Mouse (Mus musculus): ENCODE data around the gene Olfr73. TPM values are rescaled to one million over a fixed set of nuclear protein-coding genes. Genes with fewer than 3 reads are reported as not detected.
"Not testable (repeated sequence)": the region's sequence is repeated elsewhere in the genome, so short reads cannot be mapped to it uniquely, and the experiment has no call there.

Gene Olfr73
- not detected in 2 replicates for polyA plus RNA-seq (2016; fragmentation: Nextera tagmentation; extraction: Ambion mirVana)

DNA sequence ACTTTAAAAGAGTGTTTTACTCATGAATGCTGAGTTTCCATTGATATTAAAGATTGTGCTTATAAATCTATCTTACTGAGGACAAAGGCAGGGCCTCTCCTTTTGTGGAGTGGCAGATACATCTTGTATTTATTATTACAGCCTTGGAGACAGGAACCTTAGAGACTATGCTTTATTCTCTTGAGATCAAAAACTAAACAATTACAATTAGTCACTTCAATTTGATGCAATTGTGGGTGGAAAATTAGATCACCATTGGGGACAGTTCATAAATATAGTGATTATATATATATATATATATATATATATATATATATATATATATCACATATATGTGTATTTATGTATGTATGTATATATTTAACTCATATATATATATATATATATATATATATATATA, at the start of gene Olfr73:
Olfr73 (minus strand) TSS at position 101 of the 400 bp plus-strand sequence.
- no peak within 1 kb of the TSS for H3K4me2 ChIP-seq (replicated peaks)
- no peaks in the 10 kb centered on the region for H3K36me3 ChIP-seq
- no peaks in the 10 kb centered on the region for H3K9me3 ChIP-seq (replicated peaks)
- no peak for ATAC-seq (ENCODE audit: low FRiP score)
- H3K4me3 ChIP-seq: no peak within 1 kb of the TSS
- no peaks in the 10 kb centered on the region for H3K27me3 ChIP-seq
- no peak within 1 kb of the TSS for H3K27ac ChIP-seq
- no peak within 1 kb of the TSS for H3K9ac ChIP-seq
- no peaks in the 10 kb centered on the region for H3K4me1 ChIP-seq

DNA sequence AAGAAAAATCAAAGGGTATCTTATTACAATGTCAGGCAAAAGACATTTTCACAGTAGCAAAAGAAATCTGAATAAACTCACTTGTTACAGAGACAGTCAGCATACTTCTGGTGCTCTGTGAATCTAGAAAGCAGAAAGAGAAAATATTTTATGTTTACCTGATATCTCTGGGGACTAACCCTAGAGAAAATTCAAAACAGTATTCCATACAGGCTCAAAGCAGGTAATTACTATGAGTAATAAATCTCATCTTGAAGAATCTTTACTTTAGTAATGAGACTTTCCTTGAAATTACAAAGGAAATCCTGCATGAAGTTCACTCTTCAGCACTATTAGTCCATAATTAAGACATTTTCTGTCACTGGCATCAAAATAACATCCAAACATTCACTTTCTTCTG, 34.2 kb upstream of the Olfr73 start, which contains the start of gene Olfr1163:
Olfr1163 (minus strand) TSS at position 101 of the 400 bp plus-strand sequence.
- Histone ChIP-seq H3K4me1 (no peaks in the 10 kb centered on the region), H3K27me3 (no peaks in the 10 kb centered on the region), H3K4me2 (replicated peaks) (no peak within 1 kb of the TSS), H3K36me3 (no peaks in the 10 kb centered on the region), H3K4me3 (no peak within 1 kb of the TSS), H3K9me3 (replicated peaks) (no peaks in the 10 kb centered on the region), H3K9ac (no peak within 1 kb of the TSS), H3K27ac (no peak within 1 kb of the TSS)
- no peak for ATAC-seq (ENCODE audit: low FRiP score)

DNA sequence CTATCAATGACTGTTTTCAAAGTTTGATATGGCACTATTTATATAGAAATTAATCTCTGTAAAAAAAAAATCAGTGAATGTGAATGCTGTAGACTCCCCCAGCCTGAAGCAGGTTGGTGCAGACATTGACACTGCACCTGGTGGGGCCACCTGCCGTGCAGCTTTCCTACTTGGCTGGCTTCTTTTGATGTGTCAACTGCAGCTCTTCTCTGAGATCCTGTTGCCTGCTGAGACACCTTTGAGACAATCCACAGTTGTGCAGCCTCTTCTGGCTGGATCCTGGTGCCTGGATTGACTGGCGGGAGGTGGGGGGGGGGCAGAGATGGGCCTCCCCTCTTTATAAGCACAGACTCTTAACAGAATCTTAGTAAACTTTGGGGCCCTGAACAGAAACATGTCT, 26.1 kb upstream of the Olfr73 start:
- no peaks in the 10 kb centered on the region for H3K9me3 ChIP-seq (replicated peaks)
- no peak overlapping the region for H3K4me3 ChIP-seq
- no peak overlapping the region for H3K27ac ChIP-seq
- 88% methylated on average over 2 of the region's 2 CpGs for WGBS
- H3K9ac ChIP-seq: no peak overlapping the region
- no peak overlapping the region for H3K4me2 ChIP-seq (replicated peaks)
- no peaks in the 10 kb centered on the region for H3K4me1 ChIP-seq
- H3K36me3 ChIP-seq: no peaks in the 10 kb centered on the region
- ATAC-seq (ENCODE audit: low FRiP score): no peak
- H3K27me3 ChIP-seq: no peaks in the 10 kb centered on the region

- Histone ChIP-seq H3K4me2 (replicated peaks) (no peak within 1 kb of the TSS), H3K4me1 (no peaks in the 10 kb centered on the region), H3K9me3 (replicated peaks) (no peaks in the 10 kb centered on the region), H3K36me3 (no peaks in the 10 kb centered on the region), H3K9ac (no peak within 1 kb of the TSS), H3K4me3 (no peak within 1 kb of the TSS), H3K27me3 (no peaks in the 10 kb centered on the region), H3K27ac (no peak within 1 kb of the TSS)
- no peak for ATAC-seq (ENCODE audit: low FRiP score)
- WGBS: 71% methylated on average over 1 of the region's 1 CpGs
These were observed 13.5 kb upstream of the Olfr73 start, which contains the start of gene Olfr1162 for GRCm38 (mm10) chr2:88051029-88051428. Olfr1162 (minus strand) TSS chr2:88051129.

GRCm38 (mm10) chr2:88022474-88022873, 15.0 kb downstream of the Olfr73 start, which contains the start of gene Olfr1161:
Olfr1161 (plus strand) TSS chr2:88022774.
- not testable (repeated sequence) for H3K4me1 ChIP-seq; ATAC-seq (ENCODE audit: low FRiP score); H3K36me3 ChIP-seq; H3K27me3 ChIP-seq; H3K4me3 ChIP-seq; H3K9ac ChIP-seq; H3K4me2 ChIP-seq (replicated peaks); H3K9me3 ChIP-seq (replicated peaks); H3K27ac ChIP-seq
- 80% methylated on average over 1 of the region's 1 CpGs for WGBS

GRCm38 (mm10) chr2:88007515-88008318, 29.8 kb downstream of the Olfr73 start, which contains the start of gene Olfr1160:
Olfr1160 (minus strand) TSS chr2:88008268.
- Histone ChIP-seq H3K4me1 (no peaks in the 10 kb centered on the region), H3K9ac (no peak within 1 kb of the TSS), H3K9me3 (replicated peaks) (no peaks in the 10 kb centered on the region), H3K36me3 (no peaks in the 10 kb centered on the region), H3K4me2 (replicated peaks) (no peak within 1 kb of the TSS), H3K4me3 (no peak within 1 kb of the TSS), H3K27ac (no peak within 1 kb of the TSS), H3K27me3 (no peaks in the 10 kb centered on the region)
- ATAC-seq (ENCODE audit: low FRiP score): no peak

- Histone ChIP-seq H3K4me3 (no peak within 1 kb of the TSS), H3K27ac (no peak within 1 kb of the TSS), H3K4me1 (no peaks in the 10 kb centered on the region), H3K9me3 (replicated peaks) (no peaks in the 10 kb centered on the region), H3K9ac (no peak within 1 kb of the TSS), H3K27me3 (no peaks in the 10 kb centered on the region), H3K4me2 (replicated peaks) (no peak within 1 kb of the TSS), H3K36me3 (no peaks in the 10 kb centered on the region)
- ATAC-seq (ENCODE audit: low FRiP score): no peak
These were observed 47.7 kb downstream of the Olfr73 start, which contains the start of gene Olfr1158 for GRCm38 (mm10) chr2:87989813-87990212. Olfr1158 (plus strand) TSS chr2:87990113.

Other genes with a start within 250 kb of the Olfr73 start
- gene Olfr1143, start 237.1 kb downstream of the Olfr73 start, polyA plus RNA-seq (2016; fragmentation: Nextera tagmentation; extraction: Ambion mirVana): not detected in 2 replicates
- gene Olfr1145, start 227.9 kb downstream of the Olfr73 start, polyA plus RNA-seq (2016; fragmentation: Nextera tagmentation; extraction: Ambion mirVana): not detected in 2 replicates
- not detected in 2 replicates for gene Olfr1148, start 207.2 kb downstream of the Olfr73 start, polyA plus RNA-seq (2016; fragmentation: Nextera tagmentation; extraction: Ambion mirVana)
- gene Olfr1150-ps1, start 193.7 kb downstream of the Olfr73 start, polyA plus RNA-seq (2016; fragmentation: Nextera tagmentation; extraction: Ambion mirVana): not detected in 2 replicates
- not detected in 2 replicates for gene Olfr1151, start 181.8 kb downstream of the Olfr73 start, polyA plus RNA-seq (2016; fragmentation: Nextera tagmentation; extraction: Ambion mirVana)
- gene Olfr1152, start 171.2 kb downstream of the Olfr73 start, polyA plus RNA-seq (2016; fragmentation: Nextera tagmentation; extraction: Ambion mirVana): not detected in 2 replicates
- gene Olfr1153, start 142.7 kb downstream of the Olfr73 start, polyA plus RNA-seq (2016; fragmentation: Nextera tagmentation; extraction: Ambion mirVana): not detected in 2 replicates
- not detected in 2 replicates for gene Olfr1154, start 132.5 kb downstream of the Olfr73 start, polyA plus RNA-seq (2016; fragmentation: Nextera tagmentation; extraction: Ambion mirVana)
- gene Olfr1155, start 92.6 kb downstream of the Olfr73 start, polyA plus RNA-seq (2016; fragmentation: Nextera tagmentation; extraction: Ambion mirVana): not detected in 2 replicates
- gene Olfr1156, start 84.6 kb downstream of the Olfr73 start, polyA plus RNA-seq (2016; fragmentation: Nextera tagmentation; extraction: Ambion mirVana): not detected in 2 replicates
- gene Olfr1157, start 69.4 kb downstream of the Olfr73 start, polyA plus RNA-seq (2016; fragmentation: Nextera tagmentation; extraction: Ambion mirVana): not detected in 2 replicates
- gene Olfr74, start 63.0 kb downstream of the Olfr73 start, polyA plus RNA-seq (2016; fragmentation: Nextera tagmentation; extraction: Ambion mirVana): not detected in 2 replicates
- gene Olfr1158, start 47.6 kb downstream of the Olfr73 start, polyA plus RNA-seq (2016; fragmentation: Nextera tagmentation; extraction: Ambion mirVana): not detected in 2 replicates
- gene Olfr1160, start 29.4 kb downstream of the Olfr73 start, polyA plus RNA-seq (2016; fragmentation: Nextera tagmentation; extraction: Ambion mirVana): not detected in 2 replicates
- not detected in 2 replicates for gene Olfr1161, start 14.9 kb downstream of the Olfr73 start, polyA plus RNA-seq (2016; fragmentation: Nextera tagmentation; extraction: Ambion mirVana)
- gene Olfr1162, start 13.4 kb upstream of the Olfr73 start, polyA plus RNA-seq (2016; fragmentation: Nextera tagmentation; extraction: Ambion mirVana): not detected in 2 replicates
- gene Olfr1163, start 34.1 kb upstream of the Olfr73 start, polyA plus RNA-seq (2016; fragmentation: Nextera tagmentation; extraction: Ambion mirVana): not detected in 2 replicates
- not detected in 2 replicates for gene Olfr1164, start 56.3 kb upstream of the Olfr73 start, polyA plus RNA-seq (2016; fragmentation: Nextera tagmentation; extraction: Ambion mirVana)
- not detected in 2 replicates for gene Olfr1166, start 90.6 kb upstream of the Olfr73 start, polyA plus RNA-seq (2016; fragmentation: Nextera tagmentation; extraction: Ambion mirVana)
- not detected in 2 replicates for gene Olfr1167, start 117.5 kb upstream of the Olfr73 start, polyA plus RNA-seq (2016; fragmentation: Nextera tagmentation; extraction: Ambion mirVana)
- not detected in 2 replicates for gene Olfr1168, start 144.2 kb upstream of the Olfr73 start, polyA plus RNA-seq (2016; fragmentation: Nextera tagmentation; extraction: Ambion mirVana)
- not detected in 2 replicates for gene Olfr1170, start 190.6 kb upstream of the Olfr73 start, polyA plus RNA-seq (2016; fragmentation: Nextera tagmentation; extraction: Ambion mirVana)
- not detected in 2 replicates for gene Olfr1173, start 242.2 kb upstream of the Olfr73 start, polyA plus RNA-seq (2016; fragmentation: Nextera tagmentation; extraction: Ambion mirVana)